Mouse (Mus musculus): ENCODE measurements around the gene Hcfc1r1. TPM values are rescaled to one million over a fixed set of nuclear protein-coding genes. Genes with fewer than 3 reads are reported as not detected.

Hcfc1r1 gene
- polyA plus RNA-seq (2014; fragmentation: Illumina TruSeq; extraction: RNeasy Lipid Tissue Mini Kit (QIAGEN cat#74804); ENCODE audit: low read depth, low replicate concordance) = 7.0 TPM

GRCm38 (mm10) chr17:23673424-23674073 lies at the start of gene Hcfc1r1, which contains the start of gene Thoc6:
TSS of gene Hcfc1r1 (plus strand) at chr17:23673596.
TSS of gene Thoc6 (minus strand) at chr17:23673882.

GRCm38 (mm10) chr17:23644613-23645495 lies 28.5 kb upstream of the Hcfc1r1 start, which contains the start of gene Mmp25:
TSS of gene Mmp25 (minus strand) at chr17:23645277.

DNA sequence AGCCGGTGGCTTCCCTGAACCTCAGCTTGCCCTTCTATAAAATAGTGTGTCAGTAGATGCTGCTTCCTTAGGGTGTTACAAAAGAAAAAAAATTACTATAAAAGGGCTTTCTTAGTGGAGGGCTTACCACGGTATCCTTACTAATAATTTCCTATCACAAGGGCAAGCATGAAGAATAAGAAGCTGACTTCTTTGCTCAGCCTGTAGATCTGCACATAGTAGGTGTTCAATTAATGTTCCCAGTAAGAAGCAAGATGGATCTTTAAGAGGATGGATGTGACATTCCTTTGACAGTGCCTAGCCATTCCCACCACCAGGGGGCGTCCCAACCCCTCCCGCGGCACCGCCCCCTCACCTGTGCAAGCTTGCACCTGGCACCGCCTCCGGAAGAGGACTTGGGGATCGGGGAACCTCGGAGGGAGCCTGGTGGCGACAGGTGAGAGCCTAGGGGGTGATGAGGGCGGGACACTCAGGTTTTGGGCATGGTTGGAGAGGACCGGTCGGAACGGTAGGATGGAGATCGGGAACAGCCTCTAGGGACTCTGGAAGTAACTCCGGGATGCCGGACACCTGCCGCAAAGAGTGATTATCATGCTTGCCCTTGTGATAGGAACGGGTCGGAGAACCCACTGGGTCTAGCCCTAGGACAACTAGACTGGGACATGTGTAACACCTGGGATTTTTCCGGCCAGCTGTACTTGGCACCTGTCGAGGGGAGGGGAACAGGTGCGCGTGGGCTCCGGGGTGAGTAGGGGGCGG lies 13.1 kb upstream of the Hcfc1r1 start, which contains the start of gene Bicdl2:
Gene Bicdl2, plus strand, starts transcription at position 390 of the 759 bp plus-strand sequence.

GRCm38 (mm10) chr17:23677236-23677679 lies 3.9 kb downstream of the Hcfc1r1 start, which contains the start of gene Tnfrsf12a:
TSS of gene Tnfrsf12a (minus strand) at chr17:23677468.

DNA sequence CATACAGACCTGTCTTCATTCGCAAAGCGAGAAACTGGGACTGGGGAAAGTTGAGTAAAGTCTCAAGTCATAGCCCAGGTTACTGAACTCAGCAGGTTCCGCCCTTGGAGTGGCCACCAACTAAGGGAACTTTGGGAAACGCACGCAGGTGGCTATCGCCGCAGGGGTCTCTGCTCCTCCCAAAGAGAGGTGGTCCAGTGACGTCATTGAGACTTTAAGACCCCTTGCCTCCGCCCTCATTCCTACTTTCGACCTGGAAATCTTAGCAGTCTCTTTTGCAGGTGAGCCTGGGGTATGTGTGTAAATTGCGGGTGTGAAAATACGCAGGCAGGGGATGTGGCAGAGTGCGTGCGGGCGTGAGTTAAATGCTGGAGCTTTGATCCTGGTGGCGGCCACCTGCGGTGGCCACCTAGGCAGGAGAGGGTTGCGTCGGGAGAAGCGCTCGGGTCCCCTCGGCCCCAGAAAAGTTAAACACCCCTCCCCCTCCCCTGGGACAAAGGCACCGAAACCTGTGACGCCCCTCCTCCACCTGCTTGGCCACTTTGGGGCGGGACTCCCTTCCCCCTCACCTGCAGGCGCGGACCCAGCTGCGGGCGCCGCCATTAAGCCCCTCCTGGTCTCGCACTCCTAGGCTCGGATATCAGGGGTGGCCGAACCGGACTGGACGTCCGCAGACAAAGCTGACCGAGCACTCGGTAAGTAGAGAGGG lies 5.9 kb downstream of the Hcfc1r1 start, which contains the start of gene Cldn6:
Gene Cldn6, plus strand, starts transcription at position 123 of the 709 bp plus-strand sequence.

DNA sequence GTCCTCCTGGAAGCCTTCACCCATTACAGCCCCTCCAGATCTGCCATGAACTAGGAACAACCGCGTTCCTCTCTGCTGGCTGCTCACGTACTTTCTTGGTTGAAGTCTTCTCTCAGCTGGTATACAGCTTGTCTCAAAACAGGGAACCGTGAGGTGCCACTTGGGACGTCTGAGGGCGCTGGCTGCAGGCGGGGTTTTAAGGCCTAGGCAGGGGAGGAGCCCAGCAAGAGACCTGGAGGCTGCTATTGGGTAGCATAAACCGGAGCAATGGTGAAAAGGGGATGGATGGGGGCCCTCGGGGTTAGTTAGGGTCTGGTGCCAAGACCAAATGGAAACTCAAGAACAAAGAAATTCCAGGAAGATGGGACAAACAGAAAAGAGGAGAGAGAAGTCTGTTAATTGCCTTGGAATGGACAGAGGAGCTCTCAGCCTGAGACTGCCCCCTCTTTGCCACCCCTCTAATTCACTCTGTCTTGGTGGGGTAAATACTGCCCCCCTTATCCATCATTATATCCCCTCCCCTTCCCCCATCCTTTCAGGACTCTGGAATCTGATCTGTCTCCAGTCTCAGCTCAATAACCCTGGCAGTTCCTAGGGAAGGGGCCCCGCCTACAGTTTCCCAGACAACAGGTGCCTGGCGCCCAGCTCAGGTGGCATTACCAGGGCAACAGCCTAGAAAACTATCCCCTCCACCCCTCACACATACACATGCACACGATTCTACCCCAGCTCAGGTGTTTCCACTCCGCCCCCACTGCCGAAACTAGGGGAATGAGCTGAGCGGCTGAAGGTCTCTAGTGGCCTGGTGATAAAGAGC lies 10.7 kb downstream of the Hcfc1r1 start, which contains the start of gene Cldn9:
Gene Cldn9, minus strand, starts transcription at position 171 of the 817 bp plus-strand sequence.

GRCm38 (mm10) chr17:23722376-23723125 lies 49.2 kb downstream of the Hcfc1r1 start, which contains the start of gene 1520401A03Rik:
TSS of gene 1520401A03Rik (minus strand) at chr17:23722783.

Other genes starting within 250 kb of the Hcfc1r1 start
- not detected for gene Vmn2r117, start 193.9 kb upstream of the Hcfc1r1 start, polyA plus RNA-seq (2014; fragmentation: Illumina TruSeq; extraction: RNeasy Lipid Tissue Mini Kit (QIAGEN cat#74804); ENCODE audit: low read depth, low replicate concordance)
- gene Zfp213, start 109.4 kb upstream of the Hcfc1r1 start, polyA plus RNA-seq (2014; fragmentation: Illumina TruSeq; extraction: RNeasy Lipid Tissue Mini Kit (QIAGEN cat#74804); ENCODE audit: low read depth, low replicate concordance) = 0.32 TPM
- not detected for gene Zfp13, start 74.1 kb upstream of the Hcfc1r1 start, polyA plus RNA-seq (2014; fragmentation: Illumina TruSeq; extraction: RNeasy Lipid Tissue Mini Kit (QIAGEN cat#74804); ENCODE audit: low read depth, low replicate concordance)
- gene Zscan10, start 72.7 kb upstream of the Hcfc1r1 start, polyA plus RNA-seq (2014; fragmentation: Illumina TruSeq; extraction: RNeasy Lipid Tissue Mini Kit (QIAGEN cat#74804); ENCODE audit: low read depth, low replicate concordance) = not detected
- gene Mmp25, start 28.3 kb upstream of the Hcfc1r1 start, polyA plus RNA-seq (2014; fragmentation: Illumina TruSeq; extraction: RNeasy Lipid Tissue Mini Kit (QIAGEN cat#74804); ENCODE audit: low read depth, low replicate concordance) = 0.08 TPM
- gene Bicdl2, start 13.1 kb upstream of the Hcfc1r1 start, polyA plus RNA-seq (2014; fragmentation: Illumina TruSeq; extraction: RNeasy Lipid Tissue Mini Kit (QIAGEN cat#74804); ENCODE audit: low read depth, low replicate concordance) = 0.28 TPM
- gene Thoc6, start 286 bp downstream of the Hcfc1r1 start, polyA plus RNA-seq (2014; fragmentation: Illumina TruSeq; extraction: RNeasy Lipid Tissue Mini Kit (QIAGEN cat#74804); ENCODE audit: low read depth, low replicate concordance) = 1.8 TPM
- gene Tnfrsf12a, start 3.9 kb downstream of the Hcfc1r1 start, polyA plus RNA-seq (2014; fragmentation: Illumina TruSeq; extraction: RNeasy Lipid Tissue Mini Kit (QIAGEN cat#74804); ENCODE audit: low read depth, low replicate concordance) = 0.65 TPM
- gene Cldn6, start 5.7 kb downstream of the Hcfc1r1 start, polyA plus RNA-seq (2014; fragmentation: Illumina TruSeq; extraction: RNeasy Lipid Tissue Mini Kit (QIAGEN cat#74804); ENCODE audit: low read depth, low replicate concordance) = 0.32 TPM
- not detected for gene Cldn9, start 10.4 kb downstream of the Hcfc1r1 start, polyA plus RNA-seq (2014; fragmentation: Illumina TruSeq; extraction: RNeasy Lipid Tissue Mini Kit (QIAGEN cat#74804); ENCODE audit: low read depth, low replicate concordance)
- not detected for gene 1520401A03Rik, start 49.2 kb downstream of the Hcfc1r1 start, polyA plus RNA-seq (2014; fragmentation: Illumina TruSeq; extraction: RNeasy Lipid Tissue Mini Kit (QIAGEN cat#74804); ENCODE audit: low read depth, low replicate concordance)
- not detected for gene Pkmyt1, start 52.7 kb downstream of the Hcfc1r1 start, polyA plus RNA-seq (2014; fragmentation: Illumina TruSeq; extraction: RNeasy Lipid Tissue Mini Kit (QIAGEN cat#74804); ENCODE audit: low read depth, low replicate concordance)
- 0.65 TPM for gene Paqr4, start 67.3 kb downstream of the Hcfc1r1 start, polyA plus RNA-seq (2014; fragmentation: Illumina TruSeq; extraction: RNeasy Lipid Tissue Mini Kit (QIAGEN cat#74804); ENCODE audit: low read depth, low replicate concordance)
- not detected for gene Kremen2, start 72.2 kb downstream of the Hcfc1r1 start, polyA plus RNA-seq (2014; fragmentation: Illumina TruSeq; extraction: RNeasy Lipid Tissue Mini Kit (QIAGEN cat#74804); ENCODE audit: low read depth, low replicate concordance)
- 0.65 TPM for gene Flywch1, start 98.0 kb downstream of the Hcfc1r1 start, polyA plus RNA-seq (2014; fragmentation: Illumina TruSeq; extraction: RNeasy Lipid Tissue Mini Kit (QIAGEN cat#74804); ENCODE audit: low read depth, low replicate concordance)
- gene Flywch2, start 112.5 kb downstream of the Hcfc1r1 start, polyA plus RNA-seq (2014; fragmentation: Illumina TruSeq; extraction: RNeasy Lipid Tissue Mini Kit (QIAGEN cat#74804); ENCODE audit: low read depth, low replicate concordance) = not detected
- gene Srrm2, start 116.9 kb downstream of the Hcfc1r1 start, polyA plus RNA-seq (2014; fragmentation: Illumina TruSeq; extraction: RNeasy Lipid Tissue Mini Kit (QIAGEN cat#74804); ENCODE audit: low read depth, low replicate concordance) = 69.0 TPM
- gene Elob, start 155.5 kb downstream of the Hcfc1r1 start, polyA plus RNA-seq (2014; fragmentation: Illumina TruSeq; extraction: RNeasy Lipid Tissue Mini Kit (QIAGEN cat#74804); ENCODE audit: low read depth, low replicate concordance) = 12.0 TPM
- not detected for gene Prss33, start 162.5 kb downstream of the Hcfc1r1 start, polyA plus RNA-seq (2014; fragmentation: Illumina TruSeq; extraction: RNeasy Lipid Tissue Mini Kit (QIAGEN cat#74804); ENCODE audit: low read depth, low replicate concordance)
- gene Prss32, start 170.3 kb downstream of the Hcfc1r1 start, polyA plus RNA-seq (2014; fragmentation: Illumina TruSeq; extraction: RNeasy Lipid Tissue Mini Kit (QIAGEN cat#74804); ENCODE audit: low read depth, low replicate concordance) = not detected
- gene Prss41, start 170.6 kb downstream of the Hcfc1r1 start, polyA plus RNA-seq (2014; fragmentation: Illumina TruSeq; extraction: RNeasy Lipid Tissue Mini Kit (QIAGEN cat#74804); ENCODE audit: low read depth, low replicate concordance) = not detected
- gene Prss21, start 194.5 kb downstream of the Hcfc1r1 start, polyA plus RNA-seq (2014; fragmentation: Illumina TruSeq; extraction: RNeasy Lipid Tissue Mini Kit (QIAGEN cat#74804); ENCODE audit: low read depth, low replicate concordance) = not detected
- gene Dcpp1, start 207.3 kb downstream of the Hcfc1r1 start, polyA plus RNA-seq (2014; fragmentation: Illumina TruSeq; extraction: RNeasy Lipid Tissue Mini Kit (QIAGEN cat#74804); ENCODE audit: low read depth, low replicate concordance) = not detected
- not detected for gene Dcpp2, start 207.3 kb downstream of the Hcfc1r1 start, polyA plus RNA-seq (2014; fragmentation: Illumina TruSeq; extraction: RNeasy Lipid Tissue Mini Kit (QIAGEN cat#74804); ENCODE audit: low read depth, low replicate concordance)
- not detected for gene Dcpp3, start 243.9 kb downstream of the Hcfc1r1 start, polyA plus RNA-seq (2014; fragmentation: Illumina TruSeq; extraction: RNeasy Lipid Tissue Mini Kit (QIAGEN cat#74804); ENCODE audit: low read depth, low replicate concordance)